Mouse (Mus musculus): ENCODE measurements around the gene Tnfsf13. TPM values are rescaled to one million over a fixed set of nuclear protein-coding genes. Genes with fewer than 3 reads are reported as not detected.

Gene Tnfsf13
- total RNA-seq, 1 experiment, result 8.6 TPM

DNA sequence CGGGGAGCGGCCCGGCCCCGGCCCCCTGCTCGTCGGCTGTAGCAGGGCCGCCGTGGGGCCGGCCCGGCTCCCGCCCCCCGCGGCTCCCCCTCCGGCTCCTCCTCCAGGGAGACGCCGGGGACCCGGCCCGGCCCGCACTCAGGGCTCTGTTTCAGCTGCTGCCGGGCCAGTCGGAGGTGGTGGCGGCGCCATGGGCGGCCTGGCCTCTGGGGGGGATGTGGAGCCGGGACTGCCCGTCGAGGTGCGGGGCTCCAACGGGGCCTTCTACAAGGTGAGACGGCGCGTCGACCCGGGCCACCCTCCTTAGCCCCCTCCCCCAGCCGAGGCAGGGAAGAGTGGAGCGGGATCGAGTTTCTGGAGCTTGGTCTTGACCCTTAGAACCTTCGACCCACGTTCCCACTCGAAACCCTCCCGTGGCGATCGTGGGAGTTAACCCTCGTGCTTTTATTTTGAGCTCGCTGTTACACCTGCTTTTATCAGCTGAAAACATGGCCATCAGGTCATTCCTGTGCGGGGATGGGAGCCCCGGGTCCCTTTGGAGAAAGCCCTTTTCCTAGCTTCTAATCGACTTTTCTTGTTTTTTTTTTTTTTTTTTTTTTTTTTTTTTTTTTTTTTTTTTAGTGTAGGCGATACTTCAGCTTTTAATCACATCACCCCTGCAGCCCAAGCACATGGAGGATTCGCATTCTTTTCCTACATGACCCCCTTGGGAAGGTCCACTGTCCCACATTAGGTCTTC is 52.3 kb downstream of the Tnfsf13 start:
- in situ Hi-C loops (cut with MboI; ENCODE audit: low sequenced_read_pairs in 2 of 2, unreplicated experiment in 2 of 2), result no loop called here
- Histone ChIP-seq H3K4me1 (ENCODE audit: control insufficient read depth in 2 of 2, insufficient read depth in 2 of 2, low read length in 2 of 2, poor library complexity in 1 of 2) (peaks cover 2 to 6% of the 10 kb centered on the region in 2 experiments; a peak in 2 of 4 replicates), H3K4me3 (ENCODE audit: insufficient read depth in 1 of 2, low read depth in 1 of 2, low read length in 2 of 2, poor library complexity in 1 of 2, severe bottlenecking in 1 of 2) (peak overlapping the region; percentile 85 to 96), H3K27ac (ENCODE audit: insufficient read depth, low read depth, low read length, poor library complexity, severe bottlenecking) (peak overlapping the region; percentile 89), H3K36me3 (ENCODE audit: control insufficient read depth, insufficient read depth, low read length, poor library complexity, severe bottlenecking) (peaks cover 3% of the 10 kb centered on the region; the same call in 1 of the 2 replicates), H3K9me3 (ENCODE audit: control insufficient read depth, insufficient read depth, low read depth, low read length) (no peaks in the 10 kb centered on the region), H3K9ac (ENCODE audit: insufficient read depth, low read depth, low read length, poor library complexity, severe bottlenecking) (peak overlapping the region; percentile 96)
- no peak for DNase-seq (ENCODE audit: low read depth, low spot score)
- TF ChIP-seq ZNF384 (IDR thresholded peaks at IDR 0.05; ENCODE audit: low read depth, low read length) (peak; percentile 94), ZC3H11A (IDR thresholded peaks at IDR 0.05; ENCODE audit: borderline replicate concordance, low read depth, low read length) (no peak)

Other genes with a start within 250 kb of the Tnfsf13 start
- gene Dnah2, start 136.7 kb downstream of the Tnfsf13 start, total RNA-seq (2012; rRNA removed), result 0.98 and 2.5 TPM in 2 replicates
- 3.1 and 3.2 TPM in 2 replicates for gene Efnb3, start 125.6 kb downstream of the Tnfsf13 start, total RNA-seq (2012; rRNA removed)
- gene Wrap53, start 105.5 kb downstream of the Tnfsf13 start, total RNA-seq (2012; rRNA removed), result 30.7 and 33.0 TPM in 2 replicates
- 98.0 and 105 TPM in 2 replicates for gene Trp53, start 105.4 kb downstream of the Tnfsf13 start, total RNA-seq (2012; rRNA removed)
- gene Atp1b2, start 79.8 kb downstream of the Tnfsf13 start, total RNA-seq (2012; rRNA removed), result 12.1 and 13.1 TPM in 2 replicates
- not detected in 2 replicates for gene Shbg, start 67.9 kb downstream of the Tnfsf13 start, total RNA-seq (2012; rRNA removed)
- gene Sat2, start 63.8 kb downstream of the Tnfsf13 start, total RNA-seq (2012; rRNA removed), result 3.2 and 3.6 TPM in 2 replicates
- gene Fxr2, start 52.8 kb downstream of the Tnfsf13 start, total RNA-seq (2012; rRNA removed), result 153 and 161 TPM in 2 replicates
- 6.6 and 8.2 TPM in 2 replicates for gene Sox15, start 30.5 kb downstream of the Tnfsf13 start, total RNA-seq (2012; rRNA removed)
- 258 and 349 TPM in 2 replicates for gene Mpdu1, start 23.1 kb downstream of the Tnfsf13 start, total RNA-seq (2012; rRNA removed)
- 23.4 and 32.7 TPM in 2 replicates for gene Cd68, start 19.6 kb downstream of the Tnfsf13 start, total RNA-seq (2012; rRNA removed)
- gene Eif4a1, start 13.4 kb downstream of the Tnfsf13 start, total RNA-seq (2012; rRNA removed), result 1,512 and 1,948 TPM in 2 replicates
- gene Senp3, start 3.7 kb downstream of the Tnfsf13 start, total RNA-seq (2012; rRNA removed), result 265 and 282 TPM in 2 replicates
- gene Tnfsf12, start 10.1 kb upstream of the Tnfsf13 start, total RNA-seq (2012; rRNA removed), result 8.7 and 16.1 TPM in 2 replicates
- 13.7 and 19.9 TPM in 2 replicates for gene Tnfsfm13, start 10.3 kb upstream of the Tnfsf13 start, total RNA-seq (2012; rRNA removed)
- gene Polr2a, start 72.9 kb upstream of the Tnfsf13 start, total RNA-seq (2012; rRNA removed), result 71.9 and 74.2 TPM in 2 replicates
- gene Slc35g3, start 76.2 kb upstream of the Tnfsf13 start, total RNA-seq (2012; rRNA removed), result 0.22 and 0.48 TPM in 2 replicates
- gene Zbtb4, start 80.1 kb upstream of the Tnfsf13 start, total RNA-seq (2012; rRNA removed), result 1.6 and 3.0 TPM in 2 replicates
- gene Chrnb1, start 110.2 kb upstream of the Tnfsf13 start, total RNA-seq (2012; rRNA removed), result 3.8 and 5.7 TPM in 2 replicates
- gene Fgf11, start 116.1 kb upstream of the Tnfsf13 start, total RNA-seq (2012; rRNA removed), result 0.31 and 0.42 TPM in 2 replicates
- gene Tmem102, start 119.8 kb upstream of the Tnfsf13 start, total RNA-seq (2012; rRNA removed), result 1.3 and 1.8 TPM in 2 replicates
- gene Gm39566, start 129.5 kb upstream of the Tnfsf13 start, total RNA-seq (2012; rRNA removed), result not detected in 2 replicates
- not detected in 2 replicates for gene Spem2, start 132.7 kb upstream of the Tnfsf13 start, total RNA-seq (2012; rRNA removed)
- gene Spem1, start 136.4 kb upstream of the Tnfsf13 start, total RNA-seq (2012; rRNA removed), result 0.27 TPM in 1 of 2 replicates, not detected in the other
- gene Nlgn2, start 152.0 kb upstream of the Tnfsf13 start, total RNA-seq (2012; rRNA removed), result 8.9 and 9.5 TPM in 2 replicates
- 88.9 and 90.7 TPM in 2 replicates for gene Tmem256, start 152.7 kb upstream of the Tnfsf13 start, total RNA-seq (2012; rRNA removed)
- 7.0 and 7.2 TPM in 2 replicates for gene Plscr3, start 160.6 kb upstream of the Tnfsf13 start, total RNA-seq (2012; rRNA removed)
- 3.4 and 8.1 TPM in 2 replicates for gene Tnk1, start 172.9 kb upstream of the Tnfsf13 start, total RNA-seq (2012; rRNA removed)
- gene Tmem95, start 192.2 kb upstream of the Tnfsf13 start, total RNA-seq (2012; rRNA removed), result not detected in 2 replicates
- 3.1 and 5.4 TPM in 2 replicates for gene Kctd11, start 195.6 kb upstream of the Tnfsf13 start, total RNA-seq (2012; rRNA removed)
- gene Acap1, start 209.8 kb upstream of the Tnfsf13 start, total RNA-seq (2012; rRNA removed), result 9.6 and 14.7 TPM in 2 replicates
- gene 2810408A11Rik, start 215.2 kb upstream of the Tnfsf13 start, total RNA-seq (2012; rRNA removed), result 3.3 and 5.7 TPM in 2 replicates
- gene Neurl4, start 215.3 kb upstream of the Tnfsf13 start, total RNA-seq (2012; rRNA removed), result 66.3 and 98.2 TPM in 2 replicates
- gene Gps2, start 228.1 kb upstream of the Tnfsf13 start, total RNA-seq (2012; rRNA removed), result 14.3 and 15.5 TPM in 2 replicates
- gene Eif5a, start 236.2 kb upstream of the Tnfsf13 start, total RNA-seq (2012; rRNA removed), result 754 and 926 TPM in 2 replicates